Comparison of ENCODE assay signal across 29 mouse cellular contexts in the genomic region with DNA sequence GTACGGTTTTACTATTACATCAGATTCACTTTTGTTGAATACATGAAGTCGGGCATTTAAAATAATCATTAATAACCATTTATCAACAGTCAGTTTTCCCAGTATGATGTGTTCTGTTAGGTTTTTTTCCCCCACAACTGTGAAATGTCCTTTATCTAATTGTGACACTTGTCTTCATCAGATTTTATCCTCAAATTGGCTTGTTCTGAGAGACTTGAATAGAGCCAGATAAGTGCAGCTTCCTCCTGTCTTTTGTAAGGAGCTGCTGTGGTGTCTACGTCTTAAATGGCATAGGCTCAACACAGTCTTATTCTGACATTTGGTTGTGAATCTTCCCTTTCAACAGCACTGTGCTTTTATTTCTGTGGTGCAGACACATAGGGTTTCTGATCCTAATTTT.
"Had no signal": no experiment of that assay in that cellular context is flagged by ENCODE, and none has a peak within 500 bp of the region (broad histone marks: within the 10 kb centered on the region; RNA-seq: fewer than 3 reads in every experiment).

No protein-coding gene starts in this region.

- H3K9ac ChIP-seq: limb, embryonic 12.5 days; limb, embryonic 13.5 days; limb, embryonic 15.5 days; liver, embryonic 12.5 days; liver, embryonic 13.5 days; liver, embryonic 14.5 days; liver, embryonic 15.5 days; liver, postnatal 0 days; lung, embryonic 14.5 days; lung, embryonic 15.5 days; midbrain, embryonic 12.5 days; midbrain, embryonic 13.5 days; midbrain, embryonic 15.5 days; neural tube, embryonic 12.5 days had no signal

- H3K36me3 ChIP-seq: limb, embryonic 10.5 days; limb, embryonic 12.5 days; limb, embryonic 13.5 days; limb, embryonic 15.5 days; liver, embryonic 12.5 days; liver, embryonic 13.5 days; liver, embryonic 15.5 days; lung, embryonic 15.5 days; midbrain, embryonic 10.5 days; midbrain, embryonic 12.5 days; midbrain, embryonic 13.5 days; midbrain, embryonic 15.5 days; neural tube, embryonic 12.5 days had no signal

- ATAC-seq: liver, embryonic 12.5 days; liver, postnatal 0 days; lung, postnatal 0 days; midbrain, embryonic 13.5 days; midbrain, embryonic 15.5 days; midbrain, embryonic 16.5 days had no signal

- DNase-seq: left cerebral cortex, postnatal 4 days; liver; liver, embryonic 13.5 days; liver, postnatal 0 days; lung, adult 18-20 months; lung, embryonic 14.5 days; lung, postnatal 10 days; lung, postnatal 14 days; lung, postnatal 36 days; lung, postnatal 4 days; midbrain, embryonic 14.5 days had no signal

- H3K4me3 ChIP-seq: limb, embryonic 10.5 days; limb, embryonic 12.5 days; limb, embryonic 13.5 days; limb, embryonic 15.5 days; liver, embryonic 12.5 days; liver, embryonic 13.5 days; liver, embryonic 15.5 days; lung, embryonic 15.5 days; megakaryocyte, embryonic 14.5 days; midbrain, embryonic 10.5 days; midbrain, embryonic 12.5 days; midbrain, embryonic 13.5 days; midbrain, embryonic 15.5 days; myocyte; neural tube, embryonic 12.5 days had no signal

- H3K9me3 ChIP-seq: limb, embryonic 10.5 days; limb, embryonic 12.5 days; limb, embryonic 13.5 days; limb, embryonic 15.5 days; liver, embryonic 12.5 days; liver, embryonic 13.5 days; liver, embryonic 15.5 days; lung, embryonic 15.5 days; megakaryocyte, embryonic 14.5 days; midbrain, embryonic 10.5 days; midbrain, embryonic 12.5 days; midbrain, embryonic 13.5 days; midbrain, embryonic 15.5 days; neural tube, embryonic 12.5 days had no signal

- H3K4me1 ChIP-seq: limb, embryonic 10.5 days; limb, embryonic 12.5 days; limb, embryonic 13.5 days; limb, embryonic 15.5 days; liver, embryonic 12.5 days; liver, embryonic 13.5 days; liver, embryonic 15.5 days; lung, embryonic 15.5 days; megakaryocyte, embryonic 14.5 days; midbrain, embryonic 12.5 days; midbrain, embryonic 13.5 days; midbrain, embryonic 15.5 days; neural tube, embryonic 12.5 days had no signal

- H3K27ac ChIP-seq: limb, embryonic 10.5 days; limb, embryonic 12.5 days; limb, embryonic 13.5 days; limb, embryonic 15.5 days; liver, embryonic 12.5 days; liver, embryonic 13.5 days; liver, embryonic 14.5 days; liver, embryonic 15.5 days; lung, embryonic 15.5 days; macrophage; midbrain, embryonic 10.5 days; midbrain, embryonic 12.5 days; midbrain, embryonic 13.5 days; midbrain, embryonic 15.5 days; neural tube, embryonic 12.5 days had no signal

- H3K27me3 ChIP-seq: limb, embryonic 12.5 days; limb, embryonic 13.5 days; limb, embryonic 15.5 days; liver, embryonic 12.5 days; liver, embryonic 13.5 days; liver, embryonic 15.5 days; lung, embryonic 15.5 days; megakaryocyte, embryonic 14.5 days; midbrain, embryonic 12.5 days; midbrain, embryonic 13.5 days; midbrain, embryonic 15.5 days; neural tube, embryonic 12.5 days had no signal
